Comparison of ENCODE assay signal across 26 mouse cellular contexts in genomic region chr6:141256896-141257295, GRCm38 (mm10). TPM values are rescaled to one million over a fixed set of nuclear protein-coding genes. Genes with fewer than 3 reads are reported as not detected.
A peak's percentile ranks its signal among the peaks of the same experiment; 100 is the strongest.
DNase-seq lines count a peak whose midpoint lies in the region; ATAC-seq and TF ChIP-seq lines count a peak whose summit lies in the region.
"Had no signal": no experiment of that assay in that cellular context is flagged by ENCODE, and none has a peak within 500 bp of the region (broad histone marks: within the 10 kb centered on the region; RNA-seq: fewer than 3 reads in every experiment).

No protein-coding gene starts in this region.

- H3K9ac ChIP-seq in heart, embryonic 15.5 days, result no peak overlapping the region
- no peak overlapping the region for H3K9ac ChIP-seq in kidney, postnatal 0 days (ENCODE audit: low read depth, low read length)
- no peak overlapping the region for H3K9ac ChIP-seq in limb, embryonic 11.5 days (ENCODE audit: low read length)
- H3K9ac ChIP-seq: hindbrain, embryonic 15.5 days; limb, embryonic 15.5 days; liver, embryonic 13.5 days had no signal

- peaks cover 35% of the 10 kb centered on the region for H3K4me1 ChIP-seq in heart, embryonic 15.5 days (replicated peaks)
- no peaks in the 10 kb centered on the region for H3K4me1 ChIP-seq in kidney, postnatal 0 days (replicated peaks; ENCODE audit: insufficient read depth, low read length)
- H3K4me1 ChIP-seq in limb, embryonic 11.5 days (ENCODE audit: control insufficient read depth, insufficient read depth, low read length), result peaks cover 22% of the 10 kb centered on the region
- H3K4me1 ChIP-seq: hindbrain, embryonic 15.5 days; liver, embryonic 13.5 days had no signal

- H3K27me3 ChIP-seq in heart, embryonic 15.5 days, result no peaks in the 10 kb centered on the region
- H3K27me3 ChIP-seq in kidney, postnatal 0 days (ENCODE audit: insufficient read depth, low read length), result no peaks in the 10 kb centered on the region
- no peaks in the 10 kb centered on the region for H3K27me3 ChIP-seq in limb, embryonic 11.5 days (ENCODE audit: control insufficient read depth, insufficient read depth, low read length)
- H3K27me3 ChIP-seq: hindbrain, embryonic 15.5 days; limb, embryonic 15.5 days; liver, embryonic 13.5 days had no signal

- H3K4me2 ChIP-seq in heart, embryonic 15.5 days, result peak overlapping the region; percentile 26; the same call in 1 of the 2 replicates
- peak overlapping the region; percentile 6; the same call in 1 of the 2 replicates for H3K4me2 ChIP-seq in kidney, postnatal 0 days (ENCODE audit: low read length)
- H3K4me2 ChIP-seq in limb, embryonic 11.5 days (ENCODE audit: low read depth, severe bottlenecking), result peak overlapping the region; percentile 7
- H3K4me2 ChIP-seq: hindbrain, embryonic 15.5 days; limb, embryonic 15.5 days; liver, embryonic 13.5 days had no signal

- H3K4me3 ChIP-seq in heart, embryonic 15.5 days, result no peak overlapping the region
- no peak overlapping the region for H3K4me3 ChIP-seq in kidney, postnatal 0 days (replicated peaks; ENCODE audit: low read depth, low read length)
- H3K4me3 ChIP-seq in limb, embryonic 11.5 days (ENCODE audit: low read depth, low read length), result no peak overlapping the region
- H3K4me3 ChIP-seq: hindbrain, embryonic 10.5 days; hindbrain, embryonic 15.5 days; limb, embryonic 15.5 days; liver, embryonic 13.5 days had no signal

- no peak overlapping the region for H3K27ac ChIP-seq in heart, embryonic 15.5 days
- H3K27ac ChIP-seq in kidney, postnatal 0 days, result no peak overlapping the region
- H3K27ac ChIP-seq in limb, embryonic 11.5 days (replicated peaks; ENCODE audit: low read depth, low read length), result peak overlapping the region; percentile 51; the same call in 1 of the 2 replicates
- H3K27ac ChIP-seq: hindbrain, embryonic 10.5 days; hindbrain, embryonic 15.5 days; limb, embryonic 15.5 days; liver, embryonic 13.5 days had no signal

- peak; percentile 62; the same call in 1 of the 2 replicates for ATAC-seq in heart, embryonic 15.5 days (replicated peaks; ENCODE audit: insufficient number of reproducible peaks, insufficient read depth, low FRiP score, low read depth)
- no peak for ATAC-seq in kidney, postnatal 0 days (replicated peaks; ENCODE audit: low FRiP score, low read depth)
- peak; percentile 27; the same call in 1 of the 2 replicates for ATAC-seq in limb, embryonic 11.5 days (ENCODE audit: insufficient number of reproducible peaks, low FRiP score, low TSS enrichment, low read depth)
- no peak for ATAC-seq in inflammation-experienced regulatory T-cells, adult 6 months
- ATAC-seq: forebrain, embryonic 14.5 days; lung, postnatal 0 days had no signal

- H3K36me3 ChIP-seq in heart, embryonic 15.5 days, result no peaks in the 10 kb centered on the region
- no peaks in the 10 kb centered on the region for H3K36me3 ChIP-seq in kidney, postnatal 0 days (ENCODE audit: insufficient read depth, low read length)
- no peaks in the 10 kb centered on the region for H3K36me3 ChIP-seq in limb, embryonic 11.5 days (ENCODE audit: control insufficient read depth, insufficient read depth, low read length)
- H3K36me3 ChIP-seq: G1E; hindbrain, embryonic 10.5 days; hindbrain, embryonic 15.5 days; limb, embryonic 15.5 days; liver, embryonic 13.5 days had no signal

- no peaks in the 10 kb centered on the region for H3K9me3 ChIP-seq in heart, embryonic 15.5 days (replicated peaks)
- no peaks in the 10 kb centered on the region for H3K9me3 ChIP-seq in kidney, postnatal 0 days (replicated peaks; ENCODE audit: low read length)
- H3K9me3 ChIP-seq in limb, embryonic 11.5 days (ENCODE audit: control insufficient read depth, low read length), result no peaks in the 10 kb centered on the region
- H3K9me3 ChIP-seq: hindbrain, embryonic 10.5 days; hindbrain, embryonic 15.5 days; limb, embryonic 15.5 days; liver, embryonic 13.5 days had no signal

- intact Hi-C loops in heart, postnatal 36 days (cut with DNase I), result no loop called here

- no peak for TF ChIP-seq CTCF in kidney, postnatal 0 days (IDR thresholded peaks at IDR 0.05; ENCODE audit: low read depth)

- DNase-seq in heart, adult 11 months, result peak; percentile 88
- no peak for DNase-seq in heart, postnatal 4 days
- no peak for DNase-seq in heart, postnatal 36 days
- DNase-seq in kidney, postnatal 0 days (ENCODE audit: low spot score), result peak; percentile 41
- DNase-seq in kidney, postnatal 25 days, result no peak
- peak; percentile 41 for DNase-seq in limb, embryonic 11.5 days (ENCODE audit: low spot score)
- DNase-seq: adrenal gland, adult 8-10 months; cerebellum, adult 8-10 months; cerebellum, postnatal 25 days; gastrocnemius, postnatal 25 days; heart, adult 18-20 months; kidney, postnatal 14 days; liver, embryonic 13.5 days; lung, adult 18-20 months; lung, postnatal 4 days; midbrain, embryonic 14.5 days; thymus, adult 2 months; thymus, postnatal 36 days had no signal

- WGBS in heart, embryonic 15.5 days, result 52% methylated on average over 8 of the region's 8 CpGs
- 36% methylated on average over 8 of the region's 8 CpGs for WGBS in kidney, postnatal 0 days
- 47% methylated on average over 8 of the region's 8 CpGs for WGBS in limb, embryonic 11.5 days

RNA-seq across cellular contexts. Expression of gene Pde3a, which starts 7.8 kb away (rescaled TPM):
- total RNA-seq in heart, postnatal 4 days (2021), result 10 to 100 TPM; 56.1 to 57.0 TPM
- polyA plus RNA-seq in heart, embryonic 15.5 days (2015; fragmentation: Nextera tagmentation; extraction: Ambion mirVana), result 11.2 and 13.0 TPM in 2 replicates
- 10 to 100 TPM; 51.1 to 64.5 TPM for total RNA-seq in heart, postnatal 36 days (2021)
- polyA plus RNA-seq in kidney, postnatal 0 days (2015; fragmentation: Nextera tagmentation; extraction: Ambion mirVana), result 9.9 and 10.3 TPM in 2 replicates
- 3.3 and 3.5 TPM in 2 replicates for polyA plus RNA-seq in limb, embryonic 11.5 days (2014; fragmentation: Nextera tagmentation; extraction: Ambion mirVana)
- not detected for polyA plus RNA-seq in inflammation-experienced regulatory T-cells, adult 6 months (2017; shearing (Covaris generic))
- polyA plus RNA-seq: G1E had no signal

Comparison
In these comparisons a context has a peak if more than half of its experiments do, and no peak if none do; other contexts are left out.
1. DNase-seq: peak in heart, adult 11 months (single experiment), kidney, postnatal 0 days (single experiment) and limb, embryonic 11.5 days (single experiment); none in heart, postnatal 4 days (single experiment), heart, postnatal 36 days (0 of 2) and kidney, postnatal 25 days (0 of 2).
2. ATAC-seq: peak in heart, embryonic 15.5 days (single experiment) and limb, embryonic 11.5 days (single experiment); none in kidney, postnatal 0 days (single experiment) and inflammation-experienced regulatory T-cells, adult 6 months (single experiment).
3. Peak in every context shown above with its lines, with median percentiles within 50 percentile points of each other: H3K4me2 ChIP-seq.